Mouse (Mus musculus) neural tube, embryonic 12.5 days (tissue): ENCODE measurements around the gene Dusp18. TPM values are rescaled to one million over a fixed set of nuclear protein-coding genes. Genes with fewer than 3 reads are reported as not detected.

Experiments
- ATAC-seq: fragments of 200-750 bp; cut with Nextera tagmentation; 2 replicates; pipeline ENCODE4 v1.8.0; 2017; ENCODE audit warnings: low read depth, mild to moderate bottlenecking, moderate TSS enrichment, moderate library complexity; ENCODE audit not compliant: low FRiP score
- H3K27ac ChIP-seq: fragments of 300-500 bp; sonication (generic); 2 replicates; pipeline ENCODE4 v1.5.1; 2016
- H3K27me3 ChIP-seq: fragments of 300-500 bp; sonication (generic); replicated peaks from 2 replicates; pipeline ENCODE4 v1.6.1; 2016; ENCODE audit warnings: mild to moderate bottlenecking
- H3K36me3 ChIP-seq: fragments of 300-500 bp; sonication (generic); 2 replicates; pipeline ENCODE4 v1.6.1; 2016; ENCODE audit warnings: mild to moderate bottlenecking
- H3K4me1 ChIP-seq: fragments of 300-500 bp; sonication (generic); 2 replicates; pipeline ENCODE4 v1.6.1; 2016
- H3K4me2 ChIP-seq: fragments of 300-500 bp; sonication (generic); replicated peaks from 2 replicates; pipeline ENCODE4 v1.6.1; 2016; ENCODE audit warnings: mild to moderate bottlenecking
- H3K4me3 ChIP-seq: fragments of 300-500 bp; sonication (generic); 2 replicates; pipeline ENCODE4 v1.5.1; 2016
- H3K9ac ChIP-seq: fragments of 300-500 bp; sonication (generic); 2 replicates; pipeline ENCODE4 v1.6.1; 2016; ENCODE audit warnings: mild to moderate bottlenecking
- H3K9me3 ChIP-seq: fragments of 300-500 bp; sonication (generic); 2 replicates; pipeline ENCODE4 v1.6.1; 2016; ENCODE audit warnings: mild to moderate bottlenecking
- WGBS: fragments of 180-500 bp; shearing (Covaris S2); methylation state at CpG from one replicate; pipeline ENCODE4 v1.1.7; 2016; 5-methylcytosine and 5-hydroxymethylcytosine counted together
- polyA plus RNA-seq: library from polyadenylated mRNA; unstranded; fragments of >200 nt; fragmentation: Nextera tagmentation; extraction: Ambion mirVana; gene quantifications from 2 replicates; pipeline ENCODE4 v1.2.1, GENCODE M21; 2016

Gene Dusp18
- polyA plus RNA-seq, 1 experiment from 2014 or later = 23.5 TPM

- H3K4me1 ChIP-seq = peaks cover 8% of the 10 kb centered on the region
- no peak for ATAC-seq
- no peaks in the 10 kb centered on the region for H3K36me3 ChIP-seq
- H3K4me3 ChIP-seq = no peak overlapping the region
- H3K27me3 ChIP-seq = no peaks in the 10 kb centered on the region
- no peak overlapping the region for H3K9ac ChIP-seq
- WGBS = 82% methylated on average over 3 of the region's 3 CpGs
- no peak overlapping the region for H3K27ac ChIP-seq
- H3K4me2 ChIP-seq = no peak overlapping the region
- no peaks in the 10 kb centered on the region for H3K9me3 ChIP-seq
Observed at GRCm38 (mm10) chr11:3936318-3936717, 41.3 kb downstream of the Dusp18 start.

DNA sequence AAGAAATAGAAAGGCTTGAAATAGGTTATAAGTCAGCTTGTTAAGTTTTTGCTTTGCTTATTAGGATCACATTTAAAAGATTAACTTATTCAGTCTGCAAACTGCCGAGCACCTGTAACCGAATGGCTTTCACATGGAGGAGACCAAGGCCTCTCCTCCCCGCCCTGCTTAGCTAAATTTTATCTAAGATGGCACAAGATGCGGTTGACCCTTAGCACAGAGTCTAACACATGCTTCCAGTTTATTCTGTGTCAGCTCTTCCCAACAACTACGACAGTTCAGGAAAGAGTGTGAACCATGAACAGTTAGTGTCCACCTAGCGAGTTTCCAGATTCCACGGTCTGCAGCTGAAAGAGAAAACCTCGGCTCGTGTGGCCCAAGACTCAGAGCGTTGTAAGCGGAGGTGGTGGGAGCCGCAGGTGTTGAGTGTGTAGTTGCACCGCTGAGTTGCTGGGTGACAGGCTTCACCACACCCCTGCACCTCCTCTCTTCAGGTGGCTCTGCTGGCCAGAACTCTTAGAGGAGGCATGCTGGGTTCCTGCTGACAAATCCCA, 42.4 kb downstream of the Dusp18 start:
- H3K4me3 ChIP-seq = no peak overlapping the region
- no peak overlapping the region for H3K27ac ChIP-seq
- H3K4me1 ChIP-seq = no peaks in the 10 kb centered on the region
- H3K36me3 ChIP-seq = no peaks in the 10 kb centered on the region
- no peak overlapping the region for H3K4me2 ChIP-seq
- no peaks in the 10 kb centered on the region for H3K9me3 ChIP-seq
- no peak overlapping the region for H3K9ac ChIP-seq
- ATAC-seq = no peak
- 77% methylated on average over 13 of the region's 13 CpGs for WGBS
- no peaks in the 10 kb centered on the region for H3K27me3 ChIP-seq

DNA sequence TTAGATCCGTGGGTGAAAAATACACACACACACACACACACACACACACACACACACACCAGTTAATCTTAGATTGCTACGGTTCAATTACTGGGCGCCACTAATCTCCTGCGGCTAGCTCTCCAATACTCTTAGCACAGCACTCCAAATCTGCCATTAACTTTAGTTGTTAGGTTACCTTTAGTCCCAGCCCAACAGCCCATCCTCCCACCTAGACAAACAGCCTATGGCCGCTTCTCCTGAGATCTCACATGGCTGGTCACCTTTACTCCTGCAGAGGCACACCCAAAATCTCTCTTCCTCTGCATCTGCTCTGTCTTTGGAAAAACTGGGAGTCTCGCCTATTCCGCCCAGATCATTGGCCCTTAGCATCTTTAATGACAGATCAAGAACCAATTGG, 46.3 kb downstream of the Dusp18 start:
- 87% methylated on average over 7 of the region's 7 CpGs for WGBS
- no peak for ATAC-seq
- H3K4me2 ChIP-seq = no peak overlapping the region
- H3K36me3 ChIP-seq = no peaks in the 10 kb centered on the region
- H3K9me3 ChIP-seq = no peaks in the 10 kb centered on the region
- no peak overlapping the region for H3K9ac ChIP-seq
- no peak overlapping the region for H3K27ac ChIP-seq
- H3K4me1 ChIP-seq = no peaks in the 10 kb centered on the region
- no peaks in the 10 kb centered on the region for H3K27me3 ChIP-seq
- no peak overlapping the region for H3K4me3 ChIP-seq

- Histone ChIP-seq H3K9me3 (no peaks in the 10 kb centered on the region), H3K27me3 (no peaks in the 10 kb centered on the region), H3K27ac (no peak overlapping the region), H3K9ac (no peak overlapping the region), H3K4me1 (no peaks in the 10 kb centered on the region), H3K36me3 (no peaks in the 10 kb centered on the region), H3K4me2 (no peak overlapping the region), H3K4me3 (no peak overlapping the region)
- no peak for ATAC-seq
- 15% methylated on average over 1 of the region's 1 CpGs for WGBS
Observed at GRCm38 (mm10) chr11:3946386-3946785, 51.3 kb downstream of the Dusp18 start.

Other genes starting within 250 kb of the Dusp18 start
- 48.0 and 55.9 TPM in 2 replicates for gene Morc2a, start 246.0 kb upstream of the Dusp18 start, polyA plus RNA-seq
- gene Osbp2, start 31.3 kb upstream of the Dusp18 start, polyA plus RNA-seq = 5.5 and 7.6 TPM in 2 replicates
- 0.47 and 0.59 TPM in 2 replicates for gene 4921536K21Rik, start 142 bp upstream of the Dusp18 start, polyA plus RNA-seq
- gene Slc35e4, start 19.4 kb downstream of the Dusp18 start, polyA plus RNA-seq = 9.1 and 9.6 TPM in 2 replicates
- 26.3 and 28.3 TPM in 2 replicates for gene Tcn2, start 36.9 kb downstream of the Dusp18 start, polyA plus RNA-seq
- gene Pes1, start 68.7 kb downstream of the Dusp18 start, polyA plus RNA-seq = 68.1 and 75.7 TPM in 2 replicates
- gene 4930556J24Rik, start 81.5 kb downstream of the Dusp18 start, polyA plus RNA-seq = 0.28 and 0.49 TPM in 2 replicates
- gene Gal3st1, start 88.4 kb downstream of the Dusp18 start, polyA plus RNA-seq = 2.5 and 3.0 TPM in 2 replicates
- 0.06 TPM in 1 of 2 replicates, not detected in the other for gene Sec14l4, start 136.2 kb downstream of the Dusp18 start, polyA plus RNA-seq
- not detected in 2 replicates for gene Sec14l3, start 169.6 kb downstream of the Dusp18 start, polyA plus RNA-seq
- 4.5 and 5.6 TPM in 2 replicates for gene Mtfp1, start 200.2 kb downstream of the Dusp18 start, polyA plus RNA-seq
- 2.3 and 3.1 TPM in 2 replicates for gene Sec14l2, start 228.2 kb downstream of the Dusp18 start, polyA plus RNA-seq
- 40.0 and 41.2 TPM in 2 replicates for gene Rnf215, start 240.0 kb downstream of the Dusp18 start, polyA plus RNA-seq